Mouse (Mus musculus): ENCODE measurements around the gene Mmp21. TPM values are rescaled to one million over a fixed set of nuclear protein-coding genes. Genes with fewer than 3 reads are reported as not detected.

Mmp21 gene
- polyA plus RNA-seq, 1 experiment from 2014 or later = 0.14 TPM

DNA sequence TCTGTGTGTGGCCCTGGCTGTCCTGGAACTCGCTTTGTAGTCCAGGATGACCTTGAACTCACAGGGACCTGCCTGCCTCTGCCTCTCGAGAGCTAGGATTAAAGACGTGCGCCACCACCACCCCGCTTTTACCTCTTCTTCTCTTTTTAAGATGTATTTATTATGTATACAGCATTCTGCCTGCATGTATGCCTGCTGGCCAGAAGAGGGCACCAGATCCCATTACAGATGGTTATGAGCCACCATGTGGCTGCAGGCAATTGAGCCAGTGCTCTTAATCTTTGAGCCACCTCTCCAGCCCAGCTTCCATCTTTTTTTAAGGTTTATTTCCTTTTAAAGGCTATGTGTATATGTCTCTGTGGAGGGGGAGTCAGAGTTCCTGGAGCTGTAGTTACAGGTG lies 4.2 kb upstream of the Mmp21 start:
- H3K9me3 ChIP-seq (replicated peaks; ENCODE audit: control insufficient read depth, low read length) = no peaks in the 10 kb centered on the region
- H3K9ac ChIP-seq (replicated peaks; ENCODE audit: low read length) = no peak overlapping the region
- H3K4me3 ChIP-seq (ENCODE audit: low read depth, low read length) = no peak overlapping the region
- no peak for ATAC-seq (replicated peaks; ENCODE audit: insufficient number of reproducible peaks, low FRiP score, low TSS enrichment, low read depth)
- peak; percentile 29 for DNase-seq (ENCODE audit: low spot score)
- no peaks in the 10 kb centered on the region for H3K36me3 ChIP-seq (replicated peaks; ENCODE audit: control insufficient read depth, insufficient read depth, low read depth, low read length)
- no peaks in the 10 kb centered on the region for H3K4me1 ChIP-seq (ENCODE audit: control insufficient read depth, insufficient read depth, low read length)
- WGBS = 78% methylated on average over 5 of the region's 5 CpGs
- no peak overlapping the region for H3K4me2 ChIP-seq (ENCODE audit: low read depth, low read length)
- H3K27me3 ChIP-seq (ENCODE audit: control insufficient read depth, insufficient read depth, low read length) = no peaks in the 10 kb centered on the region
- H3K27ac ChIP-seq (replicated peaks; ENCODE audit: low read depth, low read length) = no peak overlapping the region

DNA sequence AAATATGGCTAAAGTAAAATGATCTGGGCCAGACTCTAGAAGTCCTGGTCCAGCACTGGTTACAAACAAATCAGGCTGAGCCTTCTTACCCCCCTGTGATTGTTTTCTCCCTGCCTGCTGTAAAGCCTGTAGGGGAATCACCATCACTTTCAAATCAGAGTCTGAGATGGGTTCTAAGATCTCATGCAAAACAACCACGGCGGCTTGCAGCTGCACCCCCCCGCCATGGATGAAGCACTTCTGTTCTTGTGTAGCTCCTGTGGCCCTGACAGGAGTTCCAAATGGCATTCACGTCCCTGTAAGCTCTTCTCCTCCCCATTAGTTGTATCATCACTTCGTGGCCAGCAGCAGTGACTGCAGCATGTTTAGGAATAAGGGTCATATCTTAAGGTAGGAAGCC lies 3.8 kb upstream of the Mmp21 start:
- 87% methylated on average over 5 of the region's 5 CpGs for WGBS
- Histone ChIP-seq H3K4me1 (ENCODE audit: control insufficient read depth, insufficient read depth, low read length) (no peaks in the 10 kb centered on the region), H3K27ac (replicated peaks; ENCODE audit: low read depth, low read length) (no peak overlapping the region), H3K4me3 (ENCODE audit: low read depth, low read length) (no peak overlapping the region), H3K4me2 (ENCODE audit: low read depth, low read length) (no peak overlapping the region), H3K36me3 (replicated peaks; ENCODE audit: control insufficient read depth, insufficient read depth, low read depth, low read length) (no peaks in the 10 kb centered on the region), H3K27me3 (ENCODE audit: control insufficient read depth, insufficient read depth, low read length) (no peaks in the 10 kb centered on the region), H3K9ac (replicated peaks; ENCODE audit: low read length) (no peak overlapping the region), H3K9me3 (replicated peaks; ENCODE audit: control insufficient read depth, low read length) (no peaks in the 10 kb centered on the region)
- ATAC-seq (replicated peaks; ENCODE audit: insufficient number of reproducible peaks, low FRiP score, low TSS enrichment, low read depth) = no peak
- no peak for DNase-seq (ENCODE audit: low spot score)

DNA sequence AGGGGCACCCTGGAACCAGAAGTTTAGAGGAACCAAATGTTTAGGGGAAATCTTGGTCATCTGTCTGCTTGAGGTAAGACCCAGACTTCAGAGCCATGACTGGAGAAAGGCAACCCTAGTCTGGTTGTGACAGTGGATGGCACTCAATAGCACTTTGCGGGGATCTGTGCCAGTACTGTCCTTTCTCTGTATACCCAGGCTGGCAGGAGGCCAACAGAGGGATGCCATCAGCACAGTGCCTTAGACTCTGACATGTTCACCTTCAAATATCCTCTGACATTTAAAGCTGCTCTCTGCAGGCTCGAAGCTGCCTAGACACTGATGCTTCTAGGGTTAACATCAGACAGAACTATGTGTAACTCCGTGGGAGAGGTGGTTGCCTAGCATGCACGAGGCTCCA lies 422 bp downstream of the Mmp21 start:
- Histone ChIP-seq H3K9ac (replicated peaks; ENCODE audit: low read length) (no peak overlapping the region), H3K4me3 (ENCODE audit: low read depth, low read length) (no peak overlapping the region), H3K36me3 (replicated peaks; ENCODE audit: control insufficient read depth, insufficient read depth, low read depth, low read length) (no peaks in the 10 kb centered on the region), H3K27ac (replicated peaks; ENCODE audit: low read depth, low read length) (no peak overlapping the region), H3K4me2 (ENCODE audit: low read depth, low read length) (no peak overlapping the region), H3K4me1 (ENCODE audit: control insufficient read depth, insufficient read depth, low read length) (no peaks in the 10 kb centered on the region), H3K27me3 (ENCODE audit: control insufficient read depth, insufficient read depth, low read length) (no peaks in the 10 kb centered on the region), H3K9me3 (replicated peaks; ENCODE audit: control insufficient read depth, low read length) (no peaks in the 10 kb centered on the region)
- 81% methylated on average over 4 of the region's 4 CpGs for WGBS
- DNase-seq (ENCODE audit: low spot score) = no peak
- no peak for ATAC-seq (replicated peaks; ENCODE audit: insufficient number of reproducible peaks, low FRiP score, low TSS enrichment, low read depth)

DNA sequence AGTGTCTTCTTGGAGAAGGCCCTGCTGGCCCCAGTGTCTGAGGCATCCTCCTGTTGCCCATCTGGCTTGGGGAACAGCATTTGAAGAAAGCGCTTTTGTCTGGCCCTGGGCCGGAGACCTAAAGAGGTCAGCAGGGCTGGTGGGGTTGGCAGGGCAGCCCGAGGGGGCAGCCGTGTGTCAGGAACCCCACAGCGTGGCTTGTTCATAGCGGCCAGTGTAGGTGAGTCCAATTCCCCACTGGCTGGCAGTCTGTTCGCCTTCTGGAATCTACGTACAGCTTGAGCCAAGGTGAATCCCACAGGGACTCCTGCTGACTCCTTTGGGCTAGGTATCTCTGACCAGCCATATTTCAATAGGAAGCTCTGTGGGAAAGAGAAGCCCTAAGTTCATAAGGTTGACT lies 1.1 kb downstream of the Mmp21 start:
- WGBS = 70% methylated on average over 8 of the region's 8 CpGs
- no peak for ATAC-seq (replicated peaks; ENCODE audit: insufficient number of reproducible peaks, low FRiP score, low TSS enrichment, low read depth)
- no peaks in the 10 kb centered on the region for H3K27me3 ChIP-seq (ENCODE audit: control insufficient read depth, insufficient read depth, low read length)

DNA sequence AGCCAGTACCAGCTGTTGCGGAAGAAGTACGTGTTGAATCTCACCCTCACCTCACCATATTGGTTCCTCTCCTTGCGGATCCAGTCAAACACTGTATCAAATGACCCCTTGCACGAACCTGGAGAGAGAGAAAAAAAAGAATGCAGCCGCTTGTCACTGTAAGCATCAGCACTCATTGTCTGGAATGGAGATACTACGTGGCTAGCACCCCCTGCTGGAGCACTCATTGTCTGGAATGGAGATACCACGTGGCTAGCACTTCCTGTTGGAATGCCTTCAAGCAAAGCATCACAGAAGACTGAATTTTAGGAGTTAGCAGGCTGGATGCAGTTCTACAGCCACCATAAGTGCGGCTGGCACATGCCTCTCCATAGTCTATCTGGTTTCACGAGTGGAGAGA lies 3.9 kb downstream of the Mmp21 start:
- no peaks in the 10 kb centered on the region for H3K9me3 ChIP-seq (replicated peaks; ENCODE audit: control insufficient read depth, low read length)
- H3K9ac ChIP-seq (replicated peaks; ENCODE audit: low read length) = no peak overlapping the region
- no peak overlapping the region for H3K27ac ChIP-seq (replicated peaks; ENCODE audit: low read depth, low read length)
- H3K4me1 ChIP-seq (ENCODE audit: control insufficient read depth, insufficient read depth, low read length) = no peaks in the 10 kb centered on the region
- peak; percentile 38 for DNase-seq (ENCODE audit: low spot score)
- H3K4me3 ChIP-seq (ENCODE audit: low read depth, low read length) = no peak overlapping the region
- WGBS = 69% methylated on average over 9 of the region's 9 CpGs
- ATAC-seq (replicated peaks; ENCODE audit: insufficient number of reproducible peaks, low FRiP score, low TSS enrichment, low read depth) = no peak
- no peak overlapping the region for H3K4me2 ChIP-seq (ENCODE audit: low read depth, low read length)
- H3K27me3 ChIP-seq (ENCODE audit: control insufficient read depth, insufficient read depth, low read length) = no peaks in the 10 kb centered on the region
- H3K36me3 ChIP-seq (replicated peaks; ENCODE audit: control insufficient read depth, insufficient read depth, low read depth, low read length) = peaks cover 5% of the 10 kb centered on the region

More for the DNA sequence above, 1.1 kb downstream of the Mmp21 start:
- no peak for DNase-seq (ENCODE audit: low spot score)
- H3K27ac ChIP-seq (replicated peaks; ENCODE audit: low read depth, low read length) = no peak overlapping the region
- no peaks in the 10 kb centered on the region for H3K4me1 ChIP-seq (ENCODE audit: control insufficient read depth, insufficient read depth, low read length)
- no peaks in the 10 kb centered on the region for H3K36me3 ChIP-seq (replicated peaks; ENCODE audit: control insufficient read depth, insufficient read depth, low read depth, low read length)
- no peak overlapping the region for H3K9ac ChIP-seq (replicated peaks; ENCODE audit: low read length)
- no peak overlapping the region for H3K4me2 ChIP-seq (ENCODE audit: low read depth, low read length)
- no peaks in the 10 kb centered on the region for H3K9me3 ChIP-seq (replicated peaks; ENCODE audit: control insufficient read depth, low read length)
- no peak overlapping the region for H3K4me3 ChIP-seq (ENCODE audit: low read depth, low read length)

DNA sequence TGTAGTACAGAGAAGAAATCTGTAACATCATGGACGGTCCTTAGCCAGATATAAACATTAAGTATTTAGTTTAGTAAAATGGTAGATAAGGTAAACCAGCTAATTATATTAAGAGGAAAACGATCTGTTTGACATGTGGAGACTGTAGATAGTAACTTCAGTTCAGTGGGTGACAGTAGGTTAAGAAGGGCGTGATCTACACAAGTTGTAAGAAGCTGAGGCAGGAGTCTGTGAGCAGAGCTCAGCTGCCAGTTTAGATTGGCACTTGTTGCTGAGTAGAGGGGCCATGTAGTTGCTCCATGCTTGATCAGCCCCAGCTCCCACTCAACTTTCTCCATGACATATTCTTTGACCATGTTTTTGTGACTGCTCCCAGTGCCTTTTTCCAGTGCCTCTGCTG lies 9.0 kb downstream of the Mmp21 start:
- 95% methylated on average over 3 of the region's 3 CpGs for WGBS
- H3K4me1 ChIP-seq (ENCODE audit: control insufficient read depth, insufficient read depth, low read length) = no peaks in the 10 kb centered on the region
- peaks cover 5% of the 10 kb centered on the region for H3K36me3 ChIP-seq (replicated peaks; ENCODE audit: control insufficient read depth, insufficient read depth, low read depth, low read length)

DNA sequence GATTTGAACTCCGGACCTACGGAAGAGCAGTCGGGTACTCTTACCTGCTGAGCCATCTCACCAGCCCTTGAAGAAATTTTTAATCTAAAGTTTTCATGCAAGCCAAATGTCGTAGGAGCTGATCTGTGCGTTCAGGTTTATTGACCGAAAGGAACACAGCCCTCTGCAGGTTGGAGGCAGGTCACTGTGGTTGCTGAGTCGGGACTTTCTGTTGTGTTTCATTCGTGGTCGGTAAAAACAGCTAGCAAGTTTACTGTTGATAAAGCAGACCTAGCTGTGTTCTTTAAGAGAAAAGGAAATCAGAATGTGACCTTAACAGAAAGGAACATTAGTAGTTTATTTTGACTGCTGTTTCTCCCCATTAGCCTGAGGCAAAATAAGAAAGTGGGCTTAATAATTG lies 9.9 kb downstream of the Mmp21 start:
- WGBS = 93% methylated on average over 9 of the region's 9 CpGs
- Histone ChIP-seq H3K4me3 (ENCODE audit: low read depth, low read length) (no peak overlapping the region), H3K9ac (replicated peaks; ENCODE audit: low read length) (no peak overlapping the region), H3K4me2 (ENCODE audit: low read depth, low read length) (no peak overlapping the region), H3K27ac (replicated peaks; ENCODE audit: low read depth, low read length) (no peak overlapping the region), H3K36me3 (replicated peaks; ENCODE audit: control insufficient read depth, insufficient read depth, low read depth, low read length) (peaks cover 5% of the 10 kb centered on the region), H3K27me3 (ENCODE audit: control insufficient read depth, insufficient read depth, low read length) (no peaks in the 10 kb centered on the region), H3K9me3 (replicated peaks; ENCODE audit: control insufficient read depth, low read length) (no peaks in the 10 kb centered on the region), H3K4me1 (ENCODE audit: control insufficient read depth, insufficient read depth, low read length) (no peaks in the 10 kb centered on the region)
- ATAC-seq (replicated peaks; ENCODE audit: insufficient number of reproducible peaks, low FRiP score, low TSS enrichment, low read depth) (no peak), DNase-seq (ENCODE audit: low spot score) (no peak)

More for the DNA sequence above, 9.0 kb downstream of the Mmp21 start:
- DNase-seq (ENCODE audit: low spot score) (no peak), ATAC-seq (replicated peaks; ENCODE audit: insufficient number of reproducible peaks, low FRiP score, low TSS enrichment, low read depth) (no peak)
- Histone ChIP-seq H3K9ac (replicated peaks; ENCODE audit: low read length) (no peak overlapping the region), H3K27ac (replicated peaks; ENCODE audit: low read depth, low read length) (no peak overlapping the region), H3K4me2 (ENCODE audit: low read depth, low read length) (no peak overlapping the region), H3K27me3 (ENCODE audit: control insufficient read depth, insufficient read depth, low read length) (no peaks in the 10 kb centered on the region), H3K4me3 (ENCODE audit: low read depth, low read length) (no peak overlapping the region), H3K9me3 (replicated peaks; ENCODE audit: control insufficient read depth, low read length) (no peaks in the 10 kb centered on the region)

DNA sequence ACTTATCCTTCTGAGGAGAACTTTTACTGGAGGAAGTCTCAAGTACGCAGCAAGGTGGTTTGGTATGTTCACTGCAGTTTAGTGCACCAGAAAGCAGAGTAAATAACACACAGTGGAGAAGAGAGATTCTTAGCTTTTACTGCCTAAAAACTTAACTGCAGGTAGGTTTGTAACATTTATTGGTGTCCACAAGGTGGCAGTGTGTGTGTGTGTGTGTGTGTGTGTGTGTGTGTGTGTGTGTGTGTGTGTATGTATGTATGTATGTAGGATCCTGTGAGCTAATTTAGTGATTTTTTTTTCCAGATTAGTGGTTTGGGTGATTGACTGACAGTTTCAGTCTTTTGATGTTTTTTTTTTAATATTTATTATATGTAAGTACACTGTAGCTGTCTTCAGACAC lies 10.8 kb downstream of the Mmp21 start:
- ATAC-seq (replicated peaks; ENCODE audit: insufficient number of reproducible peaks, low FRiP score, low TSS enrichment, low read depth) (no peak), DNase-seq (ENCODE audit: low spot score) (peak; percentile 13)
- Histone ChIP-seq H3K9me3 (replicated peaks; ENCODE audit: control insufficient read depth, low read length) (no peaks in the 10 kb centered on the region), H3K9ac (replicated peaks; ENCODE audit: low read length) (no peak overlapping the region), H3K27ac (replicated peaks; ENCODE audit: low read depth, low read length) (no peak overlapping the region), H3K4me3 (ENCODE audit: low read depth, low read length) (no peak overlapping the region), H3K4me1 (ENCODE audit: control insufficient read depth, insufficient read depth, low read length) (no peaks in the 10 kb centered on the region), H3K4me2 (ENCODE audit: low read depth, low read length) (no peak overlapping the region), H3K27me3 (ENCODE audit: control insufficient read depth, insufficient read depth, low read length) (no peaks in the 10 kb centered on the region), H3K36me3 (replicated peaks; ENCODE audit: control insufficient read depth, insufficient read depth, low read depth, low read length) (peaks cover 5% of the 10 kb centered on the region)
- 100% methylated on average over 1 of the region's 1 CpGs for WGBS

Data from embryonic facial prominence, embryonic 11.5 days (tissue).